Mouse (Mus musculus) neutrophil, adult 5-6 weeks (primary cell): ENCODE measurements around the gene Tmem114. TPM values are rescaled to one million over a fixed set of nuclear protein-coding genes. Genes with fewer than 3 reads are reported as not detected.

Experiments
- ATAC-seq: fragments of 151-379, 151-347 bp; 2 replicates; pipeline ENCODE4 v1.8.0; 2017; ENCODE audit warnings: mild to moderate bottlenecking, moderate TSS enrichment; ENCODE audit not compliant: insufficient number of reproducible peaks, poor library complexity, low FRiP score, severe bottlenecking; ENCODE audit errors: extremely low read depth
- total RNA-seq: library from RNA; stranded (forward); fragments of 200-1000 nt; gene quantifications from 2 replicates; pipeline ENCODE4 v1.2.3, GENCODE M21; 2017

Tmem114 gene
- not detected in 2 replicates for total RNA-seq

GRCm38 (mm10) chr16:8424971-8425330 lies at the start of gene Tmem114:
Tmem114 (minus strand) TSS chr16:8425136.
- no peak for ATAC-seq

- ATAC-seq, result peak; percentile 89
Measured at GRCm38 (mm10) chr16:8470603-8471481, 45.9 kb upstream of the Tmem114 start, which contains the start of gene Mettl22. Mettl22 (plus strand) TSS chr16:8470788.

GRCm38 (mm10) chr16:8470132-8470531 lies 45.2 kb upstream of the Tmem114 start:
- ATAC-seq, result no peak

GRCm38 (mm10) chr16:8459098-8459497 lies 34.2 kb upstream of the Tmem114 start:
- peak; percentile 75; the same call in 1 of the 2 replicates for ATAC-seq

GRCm38 (mm10) chr16:8458391-8458790 lies 33.5 kb upstream of the Tmem114 start:
- no peak for ATAC-seq

- no peak for ATAC-seq
Measured at GRCm38 (mm10) chr16:8455221-8455620, 30.3 kb upstream of the Tmem114 start.

GRCm38 (mm10) chr16:8453301-8453700 lies 28.4 kb upstream of the Tmem114 start:
- no peak for ATAC-seq

- ATAC-seq, result no peak
Measured at GRCm38 (mm10) chr16:8446256-8446655, 21.3 kb upstream of the Tmem114 start.

- ATAC-seq, result no peak
Measured at GRCm38 (mm10) chr16:8444911-8445310, 20.0 kb upstream of the Tmem114 start.

- no peak for ATAC-seq
Measured at GRCm38 (mm10) chr16:8432616-8433015, 7.7 kb upstream of the Tmem114 start.

- ATAC-seq, result no peak
Measured at GRCm38 (mm10) chr16:8429531-8429930, 4.6 kb upstream of the Tmem114 start.

- ATAC-seq, result no peak
Measured at GRCm38 (mm10) chr16:8425736-8426135, 800 bp upstream of the Tmem114 start.

GRCm38 (mm10) chr16:8424161-8424970 lies 570 bp downstream of the Tmem114 start:
- no peak for ATAC-seq

- ATAC-seq, result no peak
Measured at GRCm38 (mm10) chr16:8423626-8424114, 1.3 kb downstream of the Tmem114 start.

GRCm38 (mm10) chr16:8420842-8421241 lies 4.1 kb downstream of the Tmem114 start:
- no peak for ATAC-seq

- ATAC-seq, result no peak
Measured at GRCm38 (mm10) chr16:8420381-8420780, 4.6 kb downstream of the Tmem114 start.

- no peak for ATAC-seq
Measured at GRCm38 (mm10) chr16:8419666-8420065, 5.3 kb downstream of the Tmem114 start.

- no peak for ATAC-seq
Measured at GRCm38 (mm10) chr16:8418126-8418525, 6.8 kb downstream of the Tmem114 start.

GRCm38 (mm10) chr16:8417011-8417720 lies 7.8 kb downstream of the Tmem114 start:
- no peak for ATAC-seq
